Mouse (Mus musculus): ENCODE results near the gene Bnc2. TPM values are rescaled to one million over a fixed set of nuclear protein-coding genes. Genes with fewer than 3 reads are reported as not detected.

Bnc2 gene
- total and polyA plus RNA-seq, 3 experiments: 0.55 TPM; not detected in 2

GRCm38 (mm10) chr4:84352656-84353055 is 322.4 kb downstream of the Bnc2 start:
- DNase-seq (ENCODE audit: low spot score): no peak
- peaks cover 16% of the 10 kb centered on the region for H3K9me3 ChIP-seq (replicated peaks)
- H3K4me1 ChIP-seq (ENCODE audit: insufficient read depth, low read depth, low read length): no peaks in the 10 kb centered on the region
- TF ChIP-seq GATA1 (IDR thresholded peaks at IDR 0.05; ENCODE audit: borderline replicate concordance, low read length) (no peak), POLR2AphosphoS5 (IDR thresholded peaks at IDR 0.05; ENCODE audit: insufficient replicate concordance, low read depth, low read length) (no peak), GATA2 (IDR thresholded peaks at IDR 0.05; ENCODE audit: borderline replicate concordance, low read depth, low read length) (no peak), CTCF (IDR thresholded peaks at IDR 0.05; ENCODE audit: low read depth, low read length) (no peak), TAL1 (conservative IDR thresholded peaks at IDR 0.05; ENCODE audit: low read depth, low read length) (no peak)
- ATAC-seq (ENCODE audit: extremely low read depth, insufficient number of reproducible peaks, low FRiP score, poor library complexity, severe bottlenecking): no peak
- H3K4me3 ChIP-seq (ENCODE audit: low read depth, low read length): no peak overlapping the region
- H3K27me3 ChIP-seq (ENCODE audit: insufficient read depth, low read length): no peaks in the 10 kb centered on the region
- no peaks in the 10 kb centered on the region for H3K36me3 ChIP-seq (replicated peaks)

DNA sequence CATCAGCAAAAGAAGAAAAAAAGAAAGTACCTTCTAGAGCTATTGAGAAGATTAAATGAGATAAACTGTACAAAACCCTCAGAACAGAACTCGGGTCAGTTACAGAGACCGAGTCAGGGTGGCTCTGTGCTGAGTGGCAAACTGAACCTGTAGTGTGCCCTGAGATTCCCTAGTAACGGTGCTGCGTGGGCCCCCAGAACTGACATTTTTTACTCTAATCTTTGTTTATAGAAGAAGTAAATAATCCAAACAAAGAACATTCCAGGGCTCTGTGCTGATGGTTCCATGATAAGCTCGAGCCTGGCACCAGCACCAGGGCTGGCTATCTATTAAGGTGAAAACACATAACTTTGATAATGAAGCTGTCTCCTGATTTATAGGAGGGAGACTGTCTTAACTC is 325.5 kb downstream of the Bnc2 start:
- peaks cover 10% of the 10 kb centered on the region for H3K9me3 ChIP-seq (replicated peaks)
- ATAC-seq (ENCODE audit: extremely low read depth, insufficient number of reproducible peaks, low FRiP score, poor library complexity, severe bottlenecking): no peak
- H3K4me1 ChIP-seq (ENCODE audit: insufficient read depth, low read depth, low read length): no peaks in the 10 kb centered on the region
- no peak for DNase-seq (ENCODE audit: low spot score)
- no peaks in the 10 kb centered on the region for H3K36me3 ChIP-seq (replicated peaks)
- H3K27me3 ChIP-seq (ENCODE audit: insufficient read depth, low read length): no peaks in the 10 kb centered on the region
- no peak overlapping the region for H3K4me3 ChIP-seq (ENCODE audit: low read depth, low read length)
- TF ChIP-seq TAL1 (conservative IDR thresholded peaks at IDR 0.05; ENCODE audit: low read depth, low read length) (no peak), CTCF (IDR thresholded peaks at IDR 0.05; ENCODE audit: low read depth, low read length) (no peak), GATA1 (IDR thresholded peaks at IDR 0.05; ENCODE audit: borderline replicate concordance, low read length) (no peak), POLR2AphosphoS5 (IDR thresholded peaks at IDR 0.05; ENCODE audit: insufficient replicate concordance, low read depth, low read length) (no peak), GATA2 (IDR thresholded peaks at IDR 0.05; ENCODE audit: borderline replicate concordance, low read depth, low read length) (no peak)

GRCm38 (mm10) chr4:84339172-84339571 is 335.9 kb downstream of the Bnc2 start:
- DNase-seq (ENCODE audit: low spot score) (no peak), ATAC-seq (ENCODE audit: extremely low read depth, insufficient number of reproducible peaks, low FRiP score, poor library complexity, severe bottlenecking) (no peak)
- peaks cover 16% of the 10 kb centered on the region; the same call in 1 of the 2 replicates for H3K9me3 ChIP-seq (replicated peaks)
- no peaks in the 10 kb centered on the region for H3K27me3 ChIP-seq (ENCODE audit: insufficient read depth, low read length)
- TF ChIP-seq TAL1 (conservative IDR thresholded peaks at IDR 0.05; ENCODE audit: low read depth, low read length): no peak
- TF ChIP-seq POLR2AphosphoS5 (IDR thresholded peaks at IDR 0.05; ENCODE audit: insufficient replicate concordance, low read depth, low read length): no peak
- TF ChIP-seq GATA2 (IDR thresholded peaks at IDR 0.05; ENCODE audit: borderline replicate concordance, low read depth, low read length): no peak
- TF ChIP-seq GATA1 (IDR thresholded peaks at IDR 0.05; ENCODE audit: borderline replicate concordance, low read length): no peak
- no peak for TF ChIP-seq CTCF (IDR thresholded peaks at IDR 0.05; ENCODE audit: low read depth, low read length)
- no peak overlapping the region for H3K4me3 ChIP-seq (ENCODE audit: low read depth, low read length)
- no peaks in the 10 kb centered on the region for H3K36me3 ChIP-seq (replicated peaks)
- H3K4me1 ChIP-seq (ENCODE audit: insufficient read depth, low read depth, low read length): no peaks in the 10 kb centered on the region

DNA sequence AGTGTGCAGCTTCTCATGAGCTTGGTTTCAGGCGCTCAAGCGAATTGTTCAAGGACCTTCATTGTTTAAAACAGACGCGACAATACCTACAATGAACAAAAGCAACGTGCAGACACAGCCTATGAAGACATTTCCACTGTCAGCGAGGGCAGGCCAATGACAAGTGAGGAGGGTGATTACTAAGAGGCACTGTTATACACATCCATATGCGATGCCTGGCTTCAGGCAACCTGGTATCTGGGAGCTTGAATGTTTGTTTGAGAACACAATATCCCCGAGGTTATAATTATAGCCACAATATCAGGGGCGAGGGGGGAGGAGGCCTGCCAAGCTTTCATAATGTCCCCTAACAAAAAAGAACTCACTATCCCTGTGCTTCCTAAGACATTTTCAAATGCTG is 343.1 kb downstream of the Bnc2 start:
- ATAC-seq (ENCODE audit: extremely low read depth, insufficient number of reproducible peaks, low FRiP score, poor library complexity, severe bottlenecking): no peak
- TF ChIP-seq POLR2AphosphoS5 (IDR thresholded peaks at IDR 0.05; ENCODE audit: insufficient replicate concordance, low read depth, low read length): no peak
- TF ChIP-seq GATA1 (IDR thresholded peaks at IDR 0.05; ENCODE audit: borderline replicate concordance, low read length): no peak
- no peak for TF ChIP-seq CTCF (IDR thresholded peaks at IDR 0.05; ENCODE audit: low read depth, low read length)
- no peak for TF ChIP-seq TAL1 (conservative IDR thresholded peaks at IDR 0.05; ENCODE audit: low read depth, low read length)
- TF ChIP-seq GATA2 (IDR thresholded peaks at IDR 0.05; ENCODE audit: borderline replicate concordance, low read depth, low read length): no peak
- no peaks in the 10 kb centered on the region for H3K4me1 ChIP-seq (ENCODE audit: insufficient read depth, low read depth, low read length)
- H3K36me3 ChIP-seq (replicated peaks): no peaks in the 10 kb centered on the region
- no peak overlapping the region for H3K4me3 ChIP-seq (ENCODE audit: low read depth, low read length)
- H3K9me3 ChIP-seq (replicated peaks): peaks cover 25% of the 10 kb centered on the region
- DNase-seq (ENCODE audit: low spot score): no peak
- no peaks in the 10 kb centered on the region for H3K27me3 ChIP-seq (ENCODE audit: insufficient read depth, low read length)

DNA sequence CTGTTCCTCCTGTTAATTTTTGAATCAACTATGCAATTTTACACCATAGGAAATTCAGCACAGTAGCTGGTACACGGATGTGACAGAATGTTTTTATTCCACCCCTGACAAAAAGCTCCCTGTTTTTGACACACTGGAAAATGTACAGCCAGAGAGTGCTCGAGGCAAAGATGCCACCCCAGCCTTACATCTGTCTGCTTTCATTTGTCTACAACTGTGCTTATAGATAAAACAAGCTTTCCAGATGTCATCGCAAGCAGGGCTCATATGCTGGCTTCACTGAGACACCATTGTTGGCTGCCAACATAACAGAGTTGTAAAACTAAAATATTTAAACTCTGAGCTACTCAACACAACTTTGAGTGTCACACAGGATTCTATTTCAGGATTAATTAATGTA is 343.6 kb downstream of the Bnc2 start:
- no peak for TF ChIP-seq POLR2AphosphoS5 (IDR thresholded peaks at IDR 0.05; ENCODE audit: insufficient replicate concordance, low read depth, low read length)
- no peak for TF ChIP-seq CTCF (IDR thresholded peaks at IDR 0.05; ENCODE audit: low read depth, low read length)
- no peak for TF ChIP-seq GATA1 (IDR thresholded peaks at IDR 0.05; ENCODE audit: borderline replicate concordance, low read length)
- no peak for TF ChIP-seq TAL1 (conservative IDR thresholded peaks at IDR 0.05; ENCODE audit: low read depth, low read length)
- no peak for TF ChIP-seq GATA2 (IDR thresholded peaks at IDR 0.05; ENCODE audit: borderline replicate concordance, low read depth, low read length)
- Histone ChIP-seq H3K9me3 (replicated peaks) (peaks cover 28% of the 10 kb centered on the region), H3K27me3 (ENCODE audit: insufficient read depth, low read length) (no peaks in the 10 kb centered on the region), H3K4me3 (ENCODE audit: low read depth, low read length) (no peak overlapping the region), H3K4me1 (ENCODE audit: insufficient read depth, low read depth, low read length) (no peaks in the 10 kb centered on the region), H3K36me3 (replicated peaks) (no peaks in the 10 kb centered on the region)
- DNase-seq (ENCODE audit: low spot score): no peak
- ATAC-seq (ENCODE audit: extremely low read depth, insufficient number of reproducible peaks, low FRiP score, poor library complexity, severe bottlenecking): no peak

- H3K4me1 ChIP-seq (ENCODE audit: insufficient read depth, low read depth, low read length): no peaks in the 10 kb centered on the region
- H3K9me3 ChIP-seq (replicated peaks): peaks cover 28% of the 10 kb centered on the region
- no peaks in the 10 kb centered on the region for H3K27me3 ChIP-seq (ENCODE audit: insufficient read depth, low read length)
- H3K36me3 ChIP-seq (replicated peaks): no peaks in the 10 kb centered on the region
- no peak for ATAC-seq (ENCODE audit: extremely low read depth, insufficient number of reproducible peaks, low FRiP score, poor library complexity, severe bottlenecking)
- no peak for TF ChIP-seq POLR2AphosphoS5 (IDR thresholded peaks at IDR 0.05; ENCODE audit: insufficient replicate concordance, low read depth, low read length)
- no peak for DNase-seq (ENCODE audit: low spot score)
- no peak overlapping the region for H3K4me3 ChIP-seq (ENCODE audit: low read depth, low read length)
Measured at GRCm38 (mm10) chr4:84330509-84330908, 344.6 kb downstream of the Bnc2 start.

GRCm38 (mm10) chr4:84329651-84330050 is 345.4 kb downstream of the Bnc2 start:
- Histone ChIP-seq H3K4me1 (ENCODE audit: insufficient read depth, low read depth, low read length) (no peaks in the 10 kb centered on the region), H3K27me3 (ENCODE audit: insufficient read depth, low read length) (no peaks in the 10 kb centered on the region), H3K9me3 (replicated peaks) (peaks cover 30% of the 10 kb centered on the region), H3K36me3 (replicated peaks) (no peaks in the 10 kb centered on the region), H3K4me3 (ENCODE audit: low read depth, low read length) (no peak overlapping the region)
- ATAC-seq (ENCODE audit: extremely low read depth, insufficient number of reproducible peaks, low FRiP score, poor library complexity, severe bottlenecking): no peak
- no peak for DNase-seq (ENCODE audit: low spot score)
- TF ChIP-seq TAL1 (conservative IDR thresholded peaks at IDR 0.05; ENCODE audit: low read depth, low read length) (no peak), GATA2 (IDR thresholded peaks at IDR 0.05; ENCODE audit: borderline replicate concordance, low read depth, low read length) (no peak), CTCF (IDR thresholded peaks at IDR 0.05; ENCODE audit: low read depth, low read length) (no peak), POLR2AphosphoS5 (IDR thresholded peaks at IDR 0.05; ENCODE audit: insufficient replicate concordance, low read depth, low read length) (no peak), GATA1 (IDR thresholded peaks at IDR 0.05; ENCODE audit: borderline replicate concordance, low read length) (no peak)

Measured in G1E (cell line).